Mouse (Mus musculus) heart, embryonic 15.5 days (tissue): Measurements from ENCODE around the gene Arhgef3. TPM values are rescaled to one million over a fixed set of nuclear protein-coding genes. Genes with fewer than 3 reads are reported as not detected.

Experiments
- ATAC-seq: fragments of 200-750 bp; cut with Nextera tagmentation; replicated peaks from 2 replicates; pipeline ENCODE4 v1.8.0; 2017; ENCODE audit warnings: low read depth, moderate TSS enrichment; ENCODE audit not compliant: insufficient number of reproducible peaks, insufficient read depth, low FRiP score
- H3K27ac ChIP-seq: fragments of 300-500 bp; sonication (generic); 2 replicates; pipeline ENCODE4 v1.5.1; 2015; ENCODE audit warnings: mild to moderate bottlenecking, inconsistent platforms
- H3K27me3 ChIP-seq: fragments of 300-500 bp; sonication (generic); 2 replicates; pipeline ENCODE4 v1.6.1; 2015; ENCODE audit warnings: inconsistent platforms
- H3K36me3 ChIP-seq: fragments of 300-500 bp; sonication (generic); 2 replicates; pipeline ENCODE4 v1.6.1; 2015; ENCODE audit warnings: mild to moderate bottlenecking, inconsistent platforms
- H3K4me1 ChIP-seq: fragments of 300-500 bp; sonication (generic); replicated peaks from 2 replicates; pipeline ENCODE4 v1.6.1; 2015; ENCODE audit warnings: inconsistent platforms
- H3K4me2 ChIP-seq: fragments of 300-500 bp; sonication (generic); 2 replicates; pipeline ENCODE4 v1.6.1; 2015; ENCODE audit warnings: inconsistent platforms, mild to moderate bottlenecking, moderate library complexity
- H3K4me3 ChIP-seq: fragments of 300-500 bp; sonication (generic); 2 replicates; pipeline ENCODE4 v1.5.1; 2015; ENCODE audit warnings: mild to moderate bottlenecking, inconsistent platforms
- H3K9ac ChIP-seq: fragments of 300-500 bp; sonication (generic); 2 replicates; pipeline ENCODE4 v1.6.1; 2015; ENCODE audit warnings: mild to moderate bottlenecking, inconsistent platforms
- H3K9me3 ChIP-seq: fragments of 300-500 bp; sonication (generic); replicated peaks from 2 replicates; pipeline ENCODE4 v1.6.1; 2016; ENCODE audit warnings: inconsistent platforms
- WGBS: fragments of 180-500 bp; shearing (Covaris S2); methylation state at CpG from one replicate; pipeline ENCODE4 v1.1.7; 2015; ENCODE audit warnings: mixed read lengths; 5-methylcytosine and 5-hydroxymethylcytosine counted together
- polyA plus RNA-seq: library from polyadenylated mRNA; unstranded; fragments of >200 nt; fragmentation: Nextera tagmentation; extraction: Ambion mirVana; gene quantifications from 2 replicates; pipeline ENCODE4 v1.2.1, GENCODE M21; 2015

Gene Arhgef3
- polyA plus RNA-seq, 1 experiment from 2014 or later: 14.7 TPM

DNA sequence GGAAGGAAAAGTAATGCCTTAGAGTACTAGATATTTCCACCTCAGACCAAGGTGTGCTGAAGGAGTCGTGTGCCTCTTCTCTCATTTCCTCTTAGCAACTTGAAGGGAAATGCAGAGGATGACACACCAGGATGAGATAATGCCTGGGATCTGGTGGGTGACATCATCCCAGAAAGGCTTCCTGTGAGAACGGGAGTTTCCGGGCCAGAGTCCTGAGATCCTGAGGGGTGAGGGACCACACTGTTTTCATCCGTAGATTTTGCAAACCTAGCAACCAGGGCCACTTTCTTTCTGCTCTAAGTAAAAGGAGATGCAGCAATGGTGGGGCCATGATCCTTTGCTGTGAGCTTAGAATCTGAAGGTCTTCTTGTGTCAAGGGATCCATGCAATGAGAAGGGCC lies 185.0 kb downstream of the Arhgef3 start:
- H3K36me3 ChIP-seq: no peaks in the 10 kb centered on the region
- H3K27me3 ChIP-seq: no peaks in the 10 kb centered on the region
- H3K4me3 ChIP-seq: no peak overlapping the region
- H3K4me2 ChIP-seq: no peak overlapping the region
- peaks cover 2% of the 10 kb centered on the region; the same call in 1 of the 2 replicates for H3K4me1 ChIP-seq
- WGBS: 53% methylated on average over 4 of the region's 4 CpGs
- no peak overlapping the region for H3K9ac ChIP-seq
- H3K27ac ChIP-seq: 0 out of 2 replicates have a peak overlapping the region, but pooled peaks have one; percentile 18
- no peak for ATAC-seq
- H3K9me3 ChIP-seq: no peaks in the 10 kb centered on the region

- Histone ChIP-seq H3K36me3 (no peaks in the 10 kb centered on the region), H3K27ac (no peak overlapping the region), H3K4me1 (no peaks in the 10 kb centered on the region; the same call in 1 of the 2 replicates), H3K4me3 (no peak overlapping the region), H3K9me3 (no peaks in the 10 kb centered on the region), H3K4me2 (no peak overlapping the region), H3K9ac (no peak overlapping the region), H3K27me3 (no peaks in the 10 kb centered on the region)
- no peak for ATAC-seq
- WGBS: 68% methylated on average over 5 of the region's 5 CpGs
These were observed 187.2 kb downstream of the Arhgef3 start for GRCm38 (mm10) chr14:27301768-27302499.

- Histone ChIP-seq H3K36me3 (no peaks in the 10 kb centered on the region), H3K4me3 (no peak overlapping the region), H3K9ac (no peak overlapping the region), H3K9me3 (no peaks in the 10 kb centered on the region), H3K27ac (no peak overlapping the region), H3K27me3 (no peaks in the 10 kb centered on the region), H3K4me1 (no peaks in the 10 kb centered on the region; the same call in 1 of the 2 replicates), H3K4me2 (no peak overlapping the region)
- no peak for ATAC-seq
- 69% methylated on average over 4 of the region's 4 CpGs for WGBS
These were observed 188.6 kb downstream of the Arhgef3 start for GRCm38 (mm10) chr14:27303294-27303693.

DNA sequence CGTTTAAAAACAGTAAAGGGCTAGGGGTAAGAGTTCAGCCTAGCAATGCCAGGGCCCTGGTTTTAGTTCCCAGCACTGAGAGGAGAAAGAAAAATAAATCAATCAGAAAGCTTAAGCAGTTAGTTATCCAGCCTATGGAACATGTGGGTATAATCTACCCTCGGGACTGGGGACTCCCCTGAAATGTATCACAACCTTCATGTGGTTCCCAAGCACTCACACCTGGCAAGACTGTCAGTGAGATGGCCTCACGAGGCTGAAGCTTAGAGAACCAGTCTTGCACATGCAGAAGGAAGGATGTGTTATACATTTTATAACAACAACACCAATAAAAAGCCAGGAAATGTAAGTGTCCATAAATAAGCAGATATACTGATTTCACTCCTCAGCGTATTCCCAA lies 189.7 kb downstream of the Arhgef3 start:
- no peak overlapping the region for H3K4me2 ChIP-seq
- no peaks in the 10 kb centered on the region for H3K36me3 ChIP-seq
- no peak for ATAC-seq
- 70% methylated on average over 4 of the region's 4 CpGs for WGBS
- H3K4me3 ChIP-seq: no peak overlapping the region
- no peaks in the 10 kb centered on the region for H3K9me3 ChIP-seq
- no peak overlapping the region for H3K9ac ChIP-seq
- H3K27ac ChIP-seq: no peak overlapping the region
- H3K4me1 ChIP-seq: no peaks in the 10 kb centered on the region; the same call in 1 of the 2 replicates
- H3K27me3 ChIP-seq: no peaks in the 10 kb centered on the region

DNA sequence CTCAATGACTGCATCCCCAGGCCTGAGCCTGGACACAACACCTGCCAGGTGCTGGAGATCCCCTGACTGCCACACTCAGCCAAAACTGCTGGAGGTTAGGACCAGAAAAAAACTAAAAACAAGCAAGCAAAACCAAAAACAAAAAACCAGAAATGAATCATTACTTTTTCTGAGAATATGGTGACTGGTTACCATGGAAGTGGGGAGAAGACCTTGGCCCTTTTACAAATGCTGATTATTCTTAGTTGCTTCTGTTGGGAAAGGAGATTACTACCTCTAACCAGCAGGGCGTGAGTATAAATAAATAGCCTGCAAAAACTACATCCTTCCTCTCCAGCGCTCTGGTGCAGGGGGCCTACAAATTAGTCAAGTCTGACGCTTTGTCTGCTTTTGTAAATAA lies 194.1 kb downstream of the Arhgef3 start:
- Histone ChIP-seq H3K27ac (no peak overlapping the region), H3K9ac (no peak overlapping the region), H3K4me2 (no peak overlapping the region), H3K4me1 (no peaks in the 10 kb centered on the region), H3K4me3 (no peak overlapping the region), H3K36me3 (no peaks in the 10 kb centered on the region), H3K27me3 (no peaks in the 10 kb centered on the region), H3K9me3 (no peaks in the 10 kb centered on the region)
- WGBS: 69% methylated on average over 3 of the region's 3 CpGs
- ATAC-seq: no peak

DNA sequence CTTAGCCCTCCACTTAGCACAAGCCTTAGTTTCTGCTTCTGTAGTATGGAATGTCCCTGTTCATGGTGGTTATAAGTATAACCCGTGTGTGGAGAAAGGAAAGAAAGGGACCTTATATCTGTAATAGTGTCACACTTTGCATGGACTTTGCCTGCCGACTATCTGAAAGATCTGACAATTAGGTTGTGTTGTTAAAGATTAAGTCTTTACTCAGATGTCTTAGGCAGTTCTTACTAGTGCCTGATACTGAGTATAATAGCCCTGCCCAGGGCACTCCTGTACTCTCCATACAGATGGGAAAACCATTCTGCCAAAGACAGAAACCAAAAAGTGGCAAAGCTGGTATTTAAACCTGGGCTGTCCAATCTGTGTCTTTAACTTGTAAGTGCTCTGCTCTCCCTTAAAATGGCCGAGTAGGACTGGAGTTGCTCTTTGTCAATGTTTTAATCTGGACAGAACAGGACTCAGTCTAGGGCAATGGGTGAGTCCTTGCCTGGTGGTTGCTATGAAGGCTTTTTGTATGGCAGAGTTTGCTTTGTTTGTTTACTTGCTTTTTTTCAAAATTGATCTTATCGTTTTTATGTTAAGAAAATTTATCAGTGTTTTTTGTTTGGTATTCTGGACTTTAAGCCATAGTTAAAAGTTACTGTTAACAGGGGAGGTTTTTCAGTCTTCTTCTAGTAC lies 196.0 kb downstream of the Arhgef3 start:
- H3K4me3 ChIP-seq: no peak overlapping the region
- H3K4me1 ChIP-seq: no peaks in the 10 kb centered on the region
- H3K9ac ChIP-seq: no peak overlapping the region
- H3K9me3 ChIP-seq: no peaks in the 10 kb centered on the region
- H3K27ac ChIP-seq: no peak overlapping the region
- ATAC-seq: no peak
- no peaks in the 10 kb centered on the region for H3K36me3 ChIP-seq
- WGBS: 60% methylated on average over 4 of the region's 4 CpGs
- no peak overlapping the region for H3K4me2 ChIP-seq
- H3K27me3 ChIP-seq: no peaks in the 10 kb centered on the region

GRCm38 (mm10) chr14:27312380-27312779 lies 197.7 kb downstream of the Arhgef3 start:
- Histone ChIP-seq H3K9ac (no peak overlapping the region), H3K4me1 (no peaks in the 10 kb centered on the region), H3K4me3 (no peak overlapping the region), H3K27ac (no peak overlapping the region), H3K36me3 (no peaks in the 10 kb centered on the region), H3K9me3 (no peaks in the 10 kb centered on the region), H3K27me3 (no peaks in the 10 kb centered on the region), H3K4me2 (no peak overlapping the region)
- ATAC-seq: no peak
- WGBS: 79% methylated on average over 1 of the region's 1 CpGs

DNA sequence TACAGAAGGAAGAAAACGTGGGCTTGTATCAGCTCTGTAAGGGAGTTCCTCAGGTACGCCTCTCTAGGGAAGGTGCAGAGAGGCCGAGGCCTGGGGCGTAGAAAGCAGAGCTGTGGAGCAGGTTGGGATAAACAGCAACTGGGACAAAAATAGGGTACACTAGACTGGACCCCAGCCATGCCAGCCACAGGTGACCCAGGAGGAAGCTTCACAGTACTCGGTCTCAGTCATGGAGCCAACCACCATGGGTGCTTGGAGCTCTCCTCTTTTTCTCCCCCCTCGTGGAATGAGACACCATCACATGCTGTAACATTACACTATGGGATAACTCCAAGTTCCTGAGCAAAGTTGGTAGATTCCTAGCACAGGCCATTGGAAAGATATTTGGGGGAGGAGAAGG lies 201.0 kb downstream of the Arhgef3 start:
- Histone ChIP-seq H3K4me2 (no peak overlapping the region), H3K9me3 (no peaks in the 10 kb centered on the region), H3K36me3 (no peaks in the 10 kb centered on the region), H3K27me3 (no peaks in the 10 kb centered on the region), H3K4me1 (peaks cover 12% of the 10 kb centered on the region), H3K27ac (no peak overlapping the region), H3K4me3 (no peak overlapping the region), H3K9ac (no peak overlapping the region)
- ATAC-seq: no peak
- WGBS: 80% methylated on average over 6 of the region's 6 CpGs

GRCm38 (mm10) chr14:27317146-27317545 lies 202.4 kb downstream of the Arhgef3 start:
- no peak overlapping the region for H3K9ac ChIP-seq
- no peaks in the 10 kb centered on the region for H3K27me3 ChIP-seq
- no peaks in the 10 kb centered on the region for H3K9me3 ChIP-seq
- H3K27ac ChIP-seq: no peak overlapping the region
- no peak for ATAC-seq
- H3K36me3 ChIP-seq: no peaks in the 10 kb centered on the region
- peaks cover 16% of the 10 kb centered on the region for H3K4me1 ChIP-seq
- 73% methylated on average over 8 of the region's 8 CpGs for WGBS
- H3K4me2 ChIP-seq: no peak overlapping the region
- H3K4me3 ChIP-seq: no peak overlapping the region

GRCm38 (mm10) chr14:27319386-27319785 lies 204.7 kb downstream of the Arhgef3 start:
- H3K36me3 ChIP-seq: no peaks in the 10 kb centered on the region
- no peak overlapping the region for H3K9ac ChIP-seq
- H3K4me3 ChIP-seq: no peak overlapping the region
- no peaks in the 10 kb centered on the region for H3K27me3 ChIP-seq
- no peak overlapping the region for H3K27ac ChIP-seq
- no peak for ATAC-seq
- H3K4me1 ChIP-seq: peaks cover 17% of the 10 kb centered on the region
- no peak overlapping the region for H3K4me2 ChIP-seq
- H3K9me3 ChIP-seq: no peaks in the 10 kb centered on the region
- 42% methylated on average over 7 of the region's 7 CpGs for WGBS

- ATAC-seq: no peak
- Histone ChIP-seq H3K4me3 (no peak overlapping the region), H3K4me1 (peaks cover 17% of the 10 kb centered on the region), H3K27me3 (no peaks in the 10 kb centered on the region), H3K9ac (no peak overlapping the region), H3K36me3 (no peaks in the 10 kb centered on the region), H3K4me2 (no peak overlapping the region), H3K27ac (no peak overlapping the region), H3K9me3 (no peaks in the 10 kb centered on the region)
- WGBS: 51% methylated on average over 4 of the region's 4 CpGs
These were observed 207.3 kb downstream of the Arhgef3 start for GRCm38 (mm10) chr14:27322041-27322440.

DNA sequence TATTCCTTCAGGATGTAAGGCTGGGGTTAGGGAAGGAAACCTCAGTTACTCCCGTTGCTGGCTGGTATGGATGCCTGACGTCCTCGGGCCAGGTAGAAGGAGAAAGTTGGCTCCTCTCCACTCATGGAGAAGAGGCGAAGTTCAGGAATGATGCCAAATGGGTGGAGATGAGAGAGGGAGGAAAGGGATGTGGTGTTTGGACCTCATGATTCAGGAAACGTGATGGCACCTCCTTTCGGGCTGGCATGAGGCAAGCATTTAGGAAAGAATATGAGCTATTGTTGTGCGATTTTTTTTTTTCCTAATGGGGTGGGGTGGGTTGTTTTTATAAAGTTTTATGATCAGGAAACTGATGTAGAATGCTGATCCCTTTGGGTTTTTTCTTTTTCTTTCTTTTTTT lies 210.0 kb downstream of the Arhgef3 start:
- 65% methylated on average over 7 of the region's 7 CpGs for WGBS
- Histone ChIP-seq H3K9me3 (no peaks in the 10 kb centered on the region), H3K4me1 (peaks cover 6% of the 10 kb centered on the region), H3K36me3 (no peaks in the 10 kb centered on the region), H3K27ac (no peak overlapping the region), H3K9ac (no peak overlapping the region), H3K27me3 (no peaks in the 10 kb centered on the region), H3K4me2 (no peak overlapping the region), H3K4me3 (no peak overlapping the region)
- ATAC-seq: no peak
